Mouse (Mus musculus): ENCODE data around the gene Dhrs9. TPM values are rescaled to one million over a fixed set of nuclear protein-coding genes. Genes with fewer than 3 reads are reported as not detected.
A peak's percentile ranks its signal among the peaks of the same experiment; 100 is the strongest.

Dhrs9 gene
- polyA plus RNA-seq, 1 experiment from 2014 or later, result 0.03 TPM

- no peak for ATAC-seq (replicated peaks; ENCODE audit: low FRiP score, low read depth)
- Histone ChIP-seq H3K4me3 (replicated peaks; ENCODE audit: low read depth, low read length) (no peak overlapping the region), H3K4me1 (replicated peaks; ENCODE audit: insufficient read depth, low read length) (no peaks in the 10 kb centered on the region), H3K27ac (no peak overlapping the region), H3K27me3 (ENCODE audit: insufficient read depth, low read length) (no peaks in the 10 kb centered on the region), H3K4me2 (ENCODE audit: low read length) (no peak overlapping the region), H3K9me3 (replicated peaks; ENCODE audit: low read length) (no peaks in the 10 kb centered on the region), H3K9ac (ENCODE audit: low read depth, low read length) (no peak overlapping the region), H3K36me3 (ENCODE audit: insufficient read depth, low read length) (no peaks in the 10 kb centered on the region)
- DNase-seq (ENCODE audit: low spot score), result no peak
- WGBS, result 60% methylated on average over 3 of the region's 3 CpGs
- TF ChIP-seq CTCF (IDR thresholded peaks at IDR 0.05; ENCODE audit: low read depth), result no peak
Observed at GRCm38 (mm10) chr2:69441656-69442055, 61.4 kb downstream of the Dhrs9 start.

- DNase-seq (ENCODE audit: low spot score), result peak; percentile 12
- WGBS, result 53% methylated on average over 4 of the region's 4 CpGs
Observed at GRCm38 (mm10) chr2:69445896-69446472, 65.7 kb downstream of the Dhrs9 start.

DNA sequence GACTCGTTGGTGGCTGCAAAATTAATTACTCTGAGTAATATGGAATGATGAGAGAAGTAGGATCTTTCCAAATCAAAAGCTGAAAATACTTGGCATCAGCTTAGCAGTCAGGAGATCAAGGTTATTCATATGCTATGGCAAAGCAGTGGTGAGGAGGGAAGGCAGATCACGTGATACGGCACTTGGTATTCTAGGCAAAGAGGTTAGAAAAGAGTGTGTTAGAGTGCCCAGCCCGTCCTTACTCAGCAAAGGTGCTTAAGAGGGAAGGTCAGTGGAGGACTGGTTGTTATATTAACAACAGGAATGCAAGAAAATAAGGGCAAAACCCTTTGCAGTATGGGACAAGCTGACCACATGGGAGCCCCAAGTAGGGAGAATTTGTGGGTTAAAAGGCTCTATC is 68.3 kb downstream of the Dhrs9 start:
- DNase-seq (ENCODE audit: low spot score) (no peak), ATAC-seq (replicated peaks; ENCODE audit: low FRiP score, low read depth) (peak; percentile 44; the same call in 1 of the 2 replicates)
- H3K27me3 ChIP-seq (ENCODE audit: insufficient read depth, low read length), result no peaks in the 10 kb centered on the region
- no peaks in the 10 kb centered on the region for H3K9me3 ChIP-seq (replicated peaks; ENCODE audit: low read length)
- H3K4me2 ChIP-seq (ENCODE audit: low read length), result no peak overlapping the region
- H3K4me1 ChIP-seq (replicated peaks; ENCODE audit: insufficient read depth, low read length), result no peaks in the 10 kb centered on the region
- WGBS, result 83% methylated on average over 4 of the region's 4 CpGs
- no peak for TF ChIP-seq CTCF (IDR thresholded peaks at IDR 0.05; ENCODE audit: low read depth)
- no peak overlapping the region for H3K9ac ChIP-seq (ENCODE audit: low read depth, low read length)
- H3K36me3 ChIP-seq (ENCODE audit: insufficient read depth, low read length), result no peaks in the 10 kb centered on the region
- H3K4me3 ChIP-seq (replicated peaks; ENCODE audit: low read depth, low read length), result no peak overlapping the region
- no peak overlapping the region for H3K27ac ChIP-seq

More at GRCm38 (mm10) chr2:69445896-69446472, 65.7 kb downstream of the Dhrs9 start:
- H3K4me2 ChIP-seq (ENCODE audit: low read length), result no peak overlapping the region
- no peak overlapping the region for H3K4me3 ChIP-seq (replicated peaks; ENCODE audit: low read depth, low read length)
- no peak overlapping the region for H3K27ac ChIP-seq
- no peak for TF ChIP-seq CTCF (IDR thresholded peaks at IDR 0.05; ENCODE audit: low read depth)
- H3K9ac ChIP-seq (ENCODE audit: low read depth, low read length), result no peak overlapping the region
- no peaks in the 10 kb centered on the region for H3K9me3 ChIP-seq (replicated peaks; ENCODE audit: low read length)
- no peaks in the 10 kb centered on the region for H3K36me3 ChIP-seq (ENCODE audit: insufficient read depth, low read length)
- no peaks in the 10 kb centered on the region for H3K27me3 ChIP-seq (ENCODE audit: insufficient read depth, low read length)
- ATAC-seq (replicated peaks; ENCODE audit: low FRiP score, low read depth), result no peak
- no peaks in the 10 kb centered on the region for H3K4me1 ChIP-seq (replicated peaks; ENCODE audit: insufficient read depth, low read length)

GRCm38 (mm10) chr2:69451128-69451527 is 70.9 kb downstream of the Dhrs9 start:
- peak; percentile 50 for DNase-seq (ENCODE audit: low spot score)

More at GRCm38 (mm10) chr2:69451128-69451527, 70.9 kb downstream of the Dhrs9 start:
- no peak overlapping the region for H3K27ac ChIP-seq
- no peak for ATAC-seq (replicated peaks; ENCODE audit: low FRiP score, low read depth)
- H3K27me3 ChIP-seq (ENCODE audit: insufficient read depth, low read length), result no peaks in the 10 kb centered on the region
- WGBS, result 49% methylated on average over 5 of the region's 5 CpGs
- no peak for TF ChIP-seq CTCF (IDR thresholded peaks at IDR 0.05; ENCODE audit: low read depth)
- H3K36me3 ChIP-seq (ENCODE audit: insufficient read depth, low read length), result no peaks in the 10 kb centered on the region
- H3K9ac ChIP-seq (ENCODE audit: low read depth, low read length), result no peak overlapping the region
- no peaks in the 10 kb centered on the region for H3K4me1 ChIP-seq (replicated peaks; ENCODE audit: insufficient read depth, low read length)
- H3K4me2 ChIP-seq (ENCODE audit: low read length), result no peak overlapping the region
- H3K4me3 ChIP-seq (replicated peaks; ENCODE audit: low read depth, low read length), result no peak overlapping the region
- H3K9me3 ChIP-seq (replicated peaks; ENCODE audit: low read length), result no peaks in the 10 kb centered on the region

Other genes with a start within 250 kb of the Dhrs9 start
- gene Nostrin, start 244.6 kb upstream of the Dhrs9 start, polyA plus RNA-seq (2015; fragmentation: Nextera tagmentation; extraction: Ambion mirVana), result 9.8 and 10.3 TPM in 2 replicates
- 165 and 184 TPM in 2 replicates for gene Spc25, start 174.3 kb upstream of the Dhrs9 start, polyA plus RNA-seq (2015; fragmentation: Nextera tagmentation; extraction: Ambion mirVana)
- 4.4 and 4.8 TPM in 2 replicates for gene G6pc2, start 169.4 kb upstream of the Dhrs9 start, polyA plus RNA-seq (2015; fragmentation: Nextera tagmentation; extraction: Ambion mirVana)
- gene Abcb11, start 37.8 kb upstream of the Dhrs9 start, polyA plus RNA-seq (2015; fragmentation: Nextera tagmentation; extraction: Ambion mirVana), result 0.03 and 0.32 TPM in 2 replicates
- 37.5 TPM in 2 replicates for gene Lrp2, start 205.6 kb downstream of the Dhrs9 start, polyA plus RNA-seq (2015; fragmentation: Nextera tagmentation; extraction: Ambion mirVana)

All from kidney, postnatal 0 days (tissue).